Mouse (Mus musculus): ENCODE measurements around the gene C030005K15Rik. TPM values are rescaled to one million over a fixed set of nuclear protein-coding genes. Genes with fewer than 3 reads are reported as not detected.
A peak's percentile ranks its signal among the peaks of the same experiment; 100 is the strongest.

C030005K15Rik gene
- total and polyA plus RNA-seq, 3 experiments, result not detected

- peaks cover 6% of the 10 kb centered on the region; the same call in 1 of the 2 replicates for H3K9me3 ChIP-seq (replicated peaks)
- no peaks in the 10 kb centered on the region for H3K4me1 ChIP-seq (ENCODE audit: insufficient read depth, low read depth, low read length)
- TF ChIP-seq TAL1 (conservative IDR thresholded peaks at IDR 0.05; ENCODE audit: low read depth, low read length) (no peak), GATA1 (IDR thresholded peaks at IDR 0.05; ENCODE audit: borderline replicate concordance, low read length) (no peak), GATA2 (IDR thresholded peaks at IDR 0.05; ENCODE audit: borderline replicate concordance, low read depth, low read length) (no peak), CTCF (IDR thresholded peaks at IDR 0.05; ENCODE audit: low read depth, low read length) (no peak), POLR2AphosphoS5 (IDR thresholded peaks at IDR 0.05; ENCODE audit: insufficient replicate concordance, low read depth, low read length) (no peak)
- ATAC-seq (ENCODE audit: extremely low read depth, insufficient number of reproducible peaks, low FRiP score, poor library complexity, severe bottlenecking) (no peak), DNase-seq (ENCODE audit: low spot score) (no peak)
- H3K27me3 ChIP-seq (ENCODE audit: insufficient read depth, low read length), result no peaks in the 10 kb centered on the region
- H3K36me3 ChIP-seq (replicated peaks), result no peaks in the 10 kb centered on the region
- H3K4me3 ChIP-seq (ENCODE audit: low read depth, low read length), result no peak overlapping the region
Measured at GRCm38 (mm10) chr10:97720625-97721024, 5.9 kb downstream of the C030005K15Rik start.

GRCm38 (mm10) chr10:97718021-97718420, 8.5 kb downstream of the C030005K15Rik start:
- H3K36me3 ChIP-seq (replicated peaks), result no peaks in the 10 kb centered on the region
- ATAC-seq (ENCODE audit: extremely low read depth, insufficient number of reproducible peaks, low FRiP score, poor library complexity, severe bottlenecking) (no peak), DNase-seq (ENCODE audit: low spot score) (no peak)
- H3K9me3 ChIP-seq (replicated peaks), result peaks cover 6% of the 10 kb centered on the region; the same call in 1 of the 2 replicates
- TF ChIP-seq GATA1 (IDR thresholded peaks at IDR 0.05; ENCODE audit: borderline replicate concordance, low read length) (no peak), POLR2AphosphoS5 (IDR thresholded peaks at IDR 0.05; ENCODE audit: insufficient replicate concordance, low read depth, low read length) (no peak), GATA2 (IDR thresholded peaks at IDR 0.05; ENCODE audit: borderline replicate concordance, low read depth, low read length) (no peak), CTCF (IDR thresholded peaks at IDR 0.05; ENCODE audit: low read depth, low read length) (no peak), TAL1 (conservative IDR thresholded peaks at IDR 0.05; ENCODE audit: low read depth, low read length) (no peak)
- H3K4me1 ChIP-seq (ENCODE audit: insufficient read depth, low read depth, low read length), result no peaks in the 10 kb centered on the region
- no peaks in the 10 kb centered on the region for H3K27me3 ChIP-seq (ENCODE audit: insufficient read depth, low read length)
- no peak overlapping the region for H3K4me3 ChIP-seq (ENCODE audit: low read depth, low read length)

- TF ChIP-seq POLR2AphosphoS5 (IDR thresholded peaks at IDR 0.05; ENCODE audit: insufficient replicate concordance, low read depth, low read length), result no peak
- no peak for TF ChIP-seq CTCF (IDR thresholded peaks at IDR 0.05; ENCODE audit: low read depth, low read length)
- no peak for TF ChIP-seq GATA2 (IDR thresholded peaks at IDR 0.05; ENCODE audit: borderline replicate concordance, low read depth, low read length)
- TF ChIP-seq GATA1 (IDR thresholded peaks at IDR 0.05; ENCODE audit: borderline replicate concordance, low read length), result no peak
- TF ChIP-seq TAL1 (conservative IDR thresholded peaks at IDR 0.05; ENCODE audit: low read depth, low read length), result no peak
- Histone ChIP-seq H3K27me3 (ENCODE audit: insufficient read depth, low read length) (no peaks in the 10 kb centered on the region), H3K4me3 (ENCODE audit: low read depth, low read length) (no peak overlapping the region), H3K9me3 (replicated peaks) (0 out of 2 replicates have a peak, but pooled peaks cover under 1% of the 10 kb centered on the region), H3K4me1 (ENCODE audit: insufficient read depth, low read depth, low read length) (no peaks in the 10 kb centered on the region), H3K36me3 (replicated peaks) (no peaks in the 10 kb centered on the region)
- no peak for DNase-seq (ENCODE audit: low spot score)
- no peak for ATAC-seq (ENCODE audit: extremely low read depth, insufficient number of reproducible peaks, low FRiP score, poor library complexity, severe bottlenecking)
Measured at GRCm38 (mm10) chr10:97717233-97717632, 9.3 kb downstream of the C030005K15Rik start.

GRCm38 (mm10) chr10:97715289-97715906, 11.2 kb downstream of the C030005K15Rik start:
- no peaks in the 10 kb centered on the region for H3K27me3 ChIP-seq (ENCODE audit: insufficient read depth, low read length)
- TF ChIP-seq CTCF (IDR thresholded peaks at IDR 0.05; ENCODE audit: low read depth, low read length), result no peak
- TF ChIP-seq GATA2 (IDR thresholded peaks at IDR 0.05; ENCODE audit: borderline replicate concordance, low read depth, low read length), result no peak
- TF ChIP-seq TAL1 (conservative IDR thresholded peaks at IDR 0.05; ENCODE audit: low read depth, low read length), result no peak
- TF ChIP-seq GATA1 (IDR thresholded peaks at IDR 0.05; ENCODE audit: borderline replicate concordance, low read length), result no peak
- TF ChIP-seq POLR2AphosphoS5 (IDR thresholded peaks at IDR 0.05; ENCODE audit: insufficient replicate concordance, low read depth, low read length), result no peak
- H3K4me1 ChIP-seq (ENCODE audit: insufficient read depth, low read depth, low read length), result no peaks in the 10 kb centered on the region
- H3K9me3 ChIP-seq (replicated peaks), result no peaks in the 10 kb centered on the region
- H3K4me3 ChIP-seq (ENCODE audit: low read depth, low read length), result no peak overlapping the region
- H3K36me3 ChIP-seq (replicated peaks), result no peaks in the 10 kb centered on the region
- ATAC-seq (ENCODE audit: extremely low read depth, insufficient number of reproducible peaks, low FRiP score, poor library complexity, severe bottlenecking) (no peak), DNase-seq (ENCODE audit: low spot score) (no peak)

GRCm38 (mm10) chr10:97714584-97714983, 12.0 kb downstream of the C030005K15Rik start:
- no peak overlapping the region for H3K4me3 ChIP-seq (ENCODE audit: low read depth, low read length)
- TF ChIP-seq GATA1 (IDR thresholded peaks at IDR 0.05; ENCODE audit: borderline replicate concordance, low read length) (no peak), GATA2 (IDR thresholded peaks at IDR 0.05; ENCODE audit: borderline replicate concordance, low read depth, low read length) (no peak), TAL1 (conservative IDR thresholded peaks at IDR 0.05; ENCODE audit: low read depth, low read length) (no peak), POLR2AphosphoS5 (IDR thresholded peaks at IDR 0.05; ENCODE audit: insufficient replicate concordance, low read depth, low read length) (no peak), CTCF (IDR thresholded peaks at IDR 0.05; ENCODE audit: low read depth, low read length) (no peak)
- H3K36me3 ChIP-seq (replicated peaks), result no peaks in the 10 kb centered on the region
- H3K27me3 ChIP-seq (ENCODE audit: insufficient read depth, low read length), result no peaks in the 10 kb centered on the region
- no peaks in the 10 kb centered on the region for H3K9me3 ChIP-seq (replicated peaks)
- H3K4me1 ChIP-seq (ENCODE audit: insufficient read depth, low read depth, low read length), result no peaks in the 10 kb centered on the region
- ATAC-seq (ENCODE audit: extremely low read depth, insufficient number of reproducible peaks, low FRiP score, poor library complexity, severe bottlenecking), result no peak
- no peak for DNase-seq (ENCODE audit: low spot score)

- ATAC-seq (ENCODE audit: extremely low read depth, insufficient number of reproducible peaks, low FRiP score, poor library complexity, severe bottlenecking) (no peak; the same call in 1 of the 2 replicates), DNase-seq (ENCODE audit: low spot score) (no peak)
- H3K36me3 ChIP-seq (replicated peaks), result no peaks in the 10 kb centered on the region
- no peaks in the 10 kb centered on the region for H3K9me3 ChIP-seq (replicated peaks)
- H3K4me3 ChIP-seq (ENCODE audit: low read depth, low read length), result no peak overlapping the region
- no peaks in the 10 kb centered on the region for H3K27me3 ChIP-seq (ENCODE audit: insufficient read depth, low read length)
- H3K4me1 ChIP-seq (ENCODE audit: insufficient read depth, low read depth, low read length), result no peaks in the 10 kb centered on the region
- TF ChIP-seq GATA1 (IDR thresholded peaks at IDR 0.05; ENCODE audit: borderline replicate concordance, low read length), result no peak
- peak; percentile 61 for TF ChIP-seq CTCF (IDR thresholded peaks at IDR 0.05; ENCODE audit: low read depth, low read length)
- no peak for TF ChIP-seq TAL1 (conservative IDR thresholded peaks at IDR 0.05; ENCODE audit: low read depth, low read length)
Measured at GRCm38 (mm10) chr10:97712687-97713086, 13.9 kb downstream of the C030005K15Rik start.

All from G1E (cell line).